Mouse (Mus musculus) kidney, embryonic 15.5 days (tissue): Measurements from ENCODE around the gene Bcl7a. TPM values are rescaled to one million over a fixed set of nuclear protein-coding genes. Genes with fewer than 3 reads are reported as not detected.

Source experiments
- ATAC-seq: fragments of 200-750 bp; cut with Nextera tagmentation; replicated peaks from 2 replicates; pipeline ENCODE4 v1.8.0; 2017; ENCODE audit warnings: moderate TSS enrichment; ENCODE audit not compliant: low FRiP score
- H3K27ac ChIP-seq: fragments of 300-500 bp; sonication (generic); 2 replicates; pipeline ENCODE4 v1.5.1; 2015; ENCODE audit warnings: mild to moderate bottlenecking, inconsistent platforms
- H3K27me3 ChIP-seq: fragments of 300-500 bp; sonication (generic); 2 replicates; pipeline ENCODE4 v1.6.1; 2015; ENCODE audit warnings: inconsistent platforms
- H3K36me3 ChIP-seq: fragments of 300-500 bp; sonication (generic); 2 replicates; pipeline ENCODE4 v1.6.1; 2015; ENCODE audit warnings: inconsistent platforms
- H3K4me1 ChIP-seq: fragments of 300-500 bp; sonication (generic); 2 replicates; pipeline ENCODE4 v1.6.1; 2015; ENCODE audit warnings: inconsistent platforms
- H3K4me2 ChIP-seq: fragments of 300-500 bp; sonication (generic); 2 replicates; pipeline ENCODE4 v1.6.1; 2015; ENCODE audit warnings: moderate library complexity, mild to moderate bottlenecking, inconsistent platforms
- H3K4me3 ChIP-seq: fragments of 300-500 bp; sonication (generic); replicated peaks from 2 replicates; pipeline ENCODE4 v1.5.1; 2015; ENCODE audit warnings: mild to moderate bottlenecking, inconsistent platforms
- H3K9ac ChIP-seq: fragments of 300-500 bp; sonication (generic); 2 replicates; pipeline ENCODE4 v1.6.1; 2015; ENCODE audit warnings: mild to moderate bottlenecking, inconsistent platforms
- H3K9me3 ChIP-seq: fragments of 300-500 bp; sonication (generic); replicated peaks from 2 replicates; pipeline ENCODE4 v1.6.1; 2016; ENCODE audit warnings: inconsistent platforms
- WGBS: fragments of 180-500 bp; shearing (Covaris S2); methylation state at CpG from one replicate; pipeline ENCODE4 v1.1.7; 2015; ENCODE audit warnings: mixed read lengths; 5-methylcytosine and 5-hydroxymethylcytosine counted together
- polyA plus RNA-seq: library from polyadenylated mRNA; unstranded; fragments of >200 nt; fragmentation: Nextera tagmentation; extraction: Ambion mirVana; gene quantifications from 2 replicates; pipeline ENCODE4 v1.2.1, GENCODE M21; 2015

The Bcl7a gene
- polyA plus RNA-seq: 41.7 and 42.5 TPM in 2 replicates

DNA sequence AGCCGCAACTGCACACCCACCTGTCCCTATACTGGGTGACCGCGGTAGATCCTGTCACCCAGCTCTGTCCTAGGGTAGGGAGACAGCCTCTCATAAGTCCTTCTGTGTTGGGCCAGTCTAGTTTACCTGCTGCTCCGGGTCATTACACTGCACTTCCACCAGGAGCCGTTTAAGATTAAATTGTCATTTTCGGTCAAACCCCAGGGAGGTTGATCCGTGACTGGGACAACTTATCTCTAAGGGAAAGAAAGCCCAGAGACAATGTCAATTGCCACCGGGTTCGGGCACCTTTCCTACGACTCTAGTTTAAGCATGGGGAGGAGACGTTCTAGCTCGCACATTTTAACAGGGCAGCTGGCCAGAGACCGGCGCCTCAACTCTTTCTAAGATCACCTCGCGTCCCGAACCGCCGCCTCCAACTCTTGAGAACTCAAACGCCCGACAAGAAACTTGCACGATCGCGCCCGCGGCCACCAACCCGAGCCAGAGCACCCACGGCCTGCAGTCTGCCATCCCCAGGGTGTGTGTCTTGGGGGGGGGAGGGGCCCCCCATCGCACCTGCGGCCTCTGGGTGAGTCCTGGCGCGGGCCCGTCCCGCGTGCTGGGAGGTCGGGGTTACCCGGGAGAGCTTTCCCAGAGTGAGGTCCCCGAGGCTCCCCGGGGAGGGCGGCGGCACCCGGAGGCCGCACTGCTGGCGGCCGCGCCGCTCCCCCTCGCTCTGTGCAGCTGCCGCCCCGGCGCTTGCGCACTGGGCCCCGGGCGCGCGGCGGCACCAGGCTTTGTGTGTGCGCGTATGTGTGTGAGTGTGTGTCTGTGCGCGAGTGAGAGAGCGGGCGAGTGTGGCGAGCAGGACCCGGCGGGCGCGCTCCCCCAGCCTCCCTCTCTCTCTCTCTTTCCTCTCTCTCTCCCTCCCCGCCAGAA lies at the start of gene Bcl7a:
Gene Bcl7a, plus strand, starts transcription at position 128 of the 921 bp plus-strand sequence.
- 1% methylated on average over 67 of the region's 69 CpGs for WGBS
- H3K36me3 ChIP-seq: 0 out of 2 replicates have a peak, but pooled peaks cover 4% of the 10 kb centered on the region
- H3K27ac ChIP-seq: peak within 1 kb of the TSS; percentile 98
- peaks cover 39% of the 10 kb centered on the region for H3K4me1 ChIP-seq
- peak within 1 kb of the TSS; percentile 94 for H3K9ac ChIP-seq
- peak; percentile 83 for ATAC-seq
- peak within 1 kb of the TSS; percentile 91 for H3K4me3 ChIP-seq
- no peaks in the 10 kb centered on the region for H3K9me3 ChIP-seq
- peak within 1 kb of the TSS; percentile 83 for H3K4me2 ChIP-seq
- no peaks in the 10 kb centered on the region for H3K27me3 ChIP-seq

DNA sequence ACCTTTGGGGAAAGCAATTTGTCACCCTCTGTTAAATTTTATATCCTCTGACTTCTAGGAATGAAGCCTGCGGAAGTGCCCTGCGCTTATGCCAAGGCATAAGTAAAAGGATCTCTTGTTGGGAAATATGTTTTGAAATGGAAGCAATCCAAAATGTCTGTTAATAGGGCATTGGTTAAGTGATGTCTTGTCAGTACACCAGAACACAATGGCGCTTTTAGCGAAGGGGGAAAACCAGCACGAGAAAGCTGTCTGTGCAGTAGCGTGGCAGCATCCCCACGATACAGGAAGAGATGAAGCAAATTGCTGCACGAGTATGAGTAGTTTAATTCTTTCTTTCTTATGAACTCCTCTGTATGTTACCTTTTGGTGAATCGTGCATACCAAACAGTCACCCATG lies 49.0 kb upstream of the Bcl7a start:
- H3K36me3 ChIP-seq: no peaks in the 10 kb centered on the region
- WGBS: 69% methylated on average over 9 of the region's 9 CpGs
- peaks cover 16% of the 10 kb centered on the region for H3K4me1 ChIP-seq
- H3K9me3 ChIP-seq: no peaks in the 10 kb centered on the region
- H3K27ac ChIP-seq: no peak overlapping the region
- no peak overlapping the region for H3K4me3 ChIP-seq
- no peak for ATAC-seq
- no peak overlapping the region for H3K9ac ChIP-seq
- H3K4me2 ChIP-seq: no peak overlapping the region
- no peaks in the 10 kb centered on the region for H3K27me3 ChIP-seq

DNA sequence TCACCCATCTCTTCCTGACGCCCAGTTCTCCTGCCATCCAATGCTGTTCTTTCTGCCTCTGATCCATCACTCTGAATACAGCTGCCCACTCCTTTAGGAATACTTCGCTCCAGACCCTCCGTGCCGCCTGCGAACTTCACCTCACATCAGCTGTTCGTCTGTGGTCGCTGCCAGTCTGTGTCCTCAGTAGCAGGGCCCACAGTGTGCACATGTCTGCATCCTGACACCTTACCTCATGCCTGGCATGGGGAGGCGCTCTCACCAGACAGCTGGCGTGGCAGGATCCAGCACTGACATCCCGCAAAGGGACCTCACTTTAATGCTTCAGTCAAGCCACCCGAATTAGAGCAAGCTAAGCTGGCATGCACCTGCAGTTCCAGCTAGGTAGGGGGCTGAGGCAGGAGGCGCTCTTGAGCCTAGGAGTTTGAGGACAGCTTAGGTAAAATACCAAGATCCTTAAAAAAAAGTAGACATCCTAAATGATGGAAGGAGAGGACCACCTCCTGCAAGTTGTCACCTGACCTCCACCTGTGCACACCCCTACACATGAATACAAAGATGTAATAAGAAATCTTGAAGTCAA lies 47.3 kb upstream of the Bcl7a start:
- Histone ChIP-seq H3K27me3 (no peaks in the 10 kb centered on the region), H3K4me1 (peaks cover 27% of the 10 kb centered on the region), H3K4me2 (no peak overlapping the region), H3K9me3 (no peaks in the 10 kb centered on the region), H3K4me3 (no peak overlapping the region), H3K36me3 (no peaks in the 10 kb centered on the region), H3K27ac (no peak overlapping the region), H3K9ac (no peak overlapping the region)
- 69% methylated on average over 12 of the region's 12 CpGs for WGBS
- ATAC-seq: no peak

- WGBS: 61% methylated on average over 23 of the region's 23 CpGs
- Histone ChIP-seq H3K4me2 (no peak overlapping the region), H3K27ac (no peak overlapping the region), H3K36me3 (no peaks in the 10 kb centered on the region), H3K9me3 (no peaks in the 10 kb centered on the region), H3K9ac (no peak overlapping the region), H3K4me1 (peaks cover 33% of the 10 kb centered on the region), H3K4me3 (no peak overlapping the region), H3K27me3 (no peaks in the 10 kb centered on the region)
- ATAC-seq: peak; percentile 69; the same call in 1 of the 2 replicates
These were observed 46.5 kb upstream of the Bcl7a start for GRCm38 (mm10) chr5:123296972-123297754.

DNA sequence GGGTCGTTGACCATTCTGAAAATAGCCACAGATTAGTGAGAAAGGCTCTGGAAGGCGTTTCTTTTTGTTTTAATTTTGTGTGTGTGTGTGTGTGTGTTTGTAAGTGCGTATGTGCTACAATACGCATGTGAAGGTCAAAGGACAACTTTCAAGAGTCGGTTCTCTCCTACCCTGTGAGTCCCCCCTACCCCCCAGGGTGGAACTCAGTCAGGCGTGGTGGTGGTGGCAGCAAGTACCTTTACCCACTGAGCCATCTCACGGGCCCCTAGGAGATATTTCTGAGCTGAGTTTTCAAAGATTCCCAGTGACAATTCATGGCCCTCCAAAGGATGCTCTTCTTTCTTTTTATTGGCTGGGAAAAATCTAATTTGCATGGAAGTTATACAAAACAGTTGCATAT lies 45.8 kb upstream of the Bcl7a start:
- no peak overlapping the region for H3K9ac ChIP-seq
- no peak for ATAC-seq
- H3K4me2 ChIP-seq: no peak overlapping the region
- no peak overlapping the region for H3K27ac ChIP-seq
- no peaks in the 10 kb centered on the region for H3K27me3 ChIP-seq
- H3K4me1 ChIP-seq: peaks cover 37% of the 10 kb centered on the region
- no peaks in the 10 kb centered on the region for H3K36me3 ChIP-seq
- 71% methylated on average over 7 of the region's 7 CpGs for WGBS
- no peak overlapping the region for H3K4me3 ChIP-seq
- no peaks in the 10 kb centered on the region for H3K9me3 ChIP-seq

DNA sequence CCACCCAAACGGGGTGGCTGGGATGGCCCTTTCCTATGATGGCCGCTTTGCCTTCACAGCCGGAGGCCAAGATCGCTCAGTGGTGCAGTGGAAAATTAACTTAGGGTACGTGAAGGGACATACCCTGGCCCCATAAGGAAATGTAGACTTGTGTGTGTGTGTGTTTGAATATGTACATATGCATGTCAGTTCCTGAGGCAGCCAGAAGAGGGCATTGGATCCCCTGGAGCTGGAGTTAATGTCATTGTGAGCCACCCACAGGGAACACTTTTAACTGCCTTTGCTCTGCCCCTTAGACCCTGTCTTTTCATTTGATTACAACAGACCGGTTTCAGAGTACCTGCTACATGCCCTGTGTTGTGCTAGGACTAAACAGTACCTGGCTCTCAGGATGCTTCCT lies 45.1 kb upstream of the Bcl7a start:
- Histone ChIP-seq H3K27me3 (no peaks in the 10 kb centered on the region), H3K4me3 (no peak overlapping the region), H3K4me1 (peaks cover 37% of the 10 kb centered on the region), H3K36me3 (no peaks in the 10 kb centered on the region), H3K9ac (no peak overlapping the region), H3K27ac (no peak overlapping the region), H3K4me2 (no peak overlapping the region), H3K9me3 (no peaks in the 10 kb centered on the region)
- WGBS: 84% methylated on average over 6 of the region's 6 CpGs
- ATAC-seq: no peak

GRCm38 (mm10) chr5:123300496-123301034 lies 43.1 kb upstream of the Bcl7a start:
- Histone ChIP-seq H3K36me3 (no peaks in the 10 kb centered on the region), H3K27me3 (no peaks in the 10 kb centered on the region), H3K9ac (no peak overlapping the region), H3K4me1 (peaks cover 30% of the 10 kb centered on the region), H3K9me3 (no peaks in the 10 kb centered on the region), H3K27ac (0 out of 2 replicates have a peak overlapping the region, but pooled peaks have one; percentile 28), H3K4me2 (0 out of 2 replicates have a peak overlapping the region, but pooled peaks have one; percentile 48), H3K4me3 (no peak overlapping the region)
- no peak for ATAC-seq
- 65% methylated on average over 8 of the region's 8 CpGs for WGBS

- 45% methylated on average over 20 of the region's 20 CpGs for WGBS
- no peak for ATAC-seq
- Histone ChIP-seq H3K36me3 (no peaks in the 10 kb centered on the region), H3K9me3 (no peaks in the 10 kb centered on the region), H3K4me2 (no peak overlapping the region), H3K27ac (no peak overlapping the region), H3K9ac (no peak overlapping the region), H3K4me3 (no peak overlapping the region), H3K4me1 (peaks cover 30% of the 10 kb centered on the region), H3K27me3 (no peaks in the 10 kb centered on the region)
These were observed 41.7 kb upstream of the Bcl7a start for GRCm38 (mm10) chr5:123301780-123302521.

DNA sequence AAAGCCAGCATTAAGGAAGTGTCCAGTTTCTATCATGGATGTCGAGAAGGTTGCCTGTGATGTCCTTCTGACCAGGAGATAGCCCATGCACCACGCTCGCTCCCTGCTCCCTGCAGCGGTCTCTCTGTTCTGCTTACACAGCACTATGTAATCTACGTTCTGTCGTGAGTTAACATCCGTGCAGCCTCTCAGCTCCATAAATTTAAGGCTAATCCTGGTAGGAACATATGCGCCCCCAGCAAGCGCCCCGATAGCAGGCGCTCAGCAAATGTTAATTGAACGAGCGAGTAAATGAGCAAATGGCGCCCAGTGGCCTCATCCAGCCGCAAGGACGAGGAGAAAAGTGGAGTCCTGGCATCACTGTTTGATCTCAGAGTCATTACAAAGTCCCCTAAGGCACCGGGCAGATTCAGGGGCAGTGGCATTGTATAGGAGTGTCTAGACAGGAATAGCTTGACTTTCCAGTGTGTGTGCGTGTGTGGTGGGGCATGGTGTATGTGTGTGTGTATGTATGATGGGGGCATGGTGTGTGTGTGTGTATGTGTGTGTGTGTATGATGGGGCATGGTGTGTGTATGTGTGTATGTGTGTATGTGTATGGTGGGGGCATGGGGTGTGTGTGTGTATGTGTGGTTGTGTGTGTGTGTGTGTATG lies 35.9 kb upstream of the Bcl7a start:
- Histone ChIP-seq H3K4me1 (peaks cover 14% of the 10 kb centered on the region), H3K4me3 (no peak overlapping the region), H3K36me3 (no peaks in the 10 kb centered on the region), H3K27me3 (no peaks in the 10 kb centered on the region), H3K27ac (no peak overlapping the region), H3K4me2 (no peak overlapping the region; the same call in 1 of the 2 replicates), H3K9ac (no peak overlapping the region), H3K9me3 (no peaks in the 10 kb centered on the region)
- WGBS: 43% methylated on average over 18 of the region's 18 CpGs
- ATAC-seq: no peak

GRCm38 (mm10) chr5:123309816-123310215 lies 33.8 kb upstream of the Bcl7a start:
- ATAC-seq: no peak
- 21% methylated on average over 10 of the region's 10 CpGs for WGBS
- Histone ChIP-seq H3K9me3 (no peaks in the 10 kb centered on the region), H3K27me3 (no peaks in the 10 kb centered on the region), H3K27ac (no peak overlapping the region), H3K4me1 (peaks cover 22% of the 10 kb centered on the region), H3K4me2 (no peak overlapping the region), H3K36me3 (no peaks in the 10 kb centered on the region), H3K4me3 (no peak overlapping the region), H3K9ac (no peak overlapping the region)

- H3K9me3 ChIP-seq: no peaks in the 10 kb centered on the region
- no peaks in the 10 kb centered on the region for H3K27me3 ChIP-seq
- ATAC-seq: no peak
- H3K36me3 ChIP-seq: no peaks in the 10 kb centered on the region
- WGBS: 56% methylated on average over 7 of the region's 7 CpGs
- H3K27ac ChIP-seq: no peak overlapping the region
- no peak overlapping the region for H3K9ac ChIP-seq
- H3K4me3 ChIP-seq: no peak overlapping the region
- H3K4me1 ChIP-seq: peaks cover 26% of the 10 kb centered on the region
- no peak overlapping the region for H3K4me2 ChIP-seq
These were observed 33.4 kb upstream of the Bcl7a start for GRCm38 (mm10) chr5:123310221-123310620.
